Mouse (Mus musculus) T-cell, adult 66 days (primary cell): ENCODE results near the gene Mtif3. TPM values are rescaled to one million over a fixed set of nuclear protein-coding genes. Genes with fewer than 3 reads are reported as not detected.

ENCODE experiments used
- total RNA-seq, 2 experiments: library from RNA; stranded (reverse); gene quantifications; 3 replicates in 1 of 2; 4 replicates in 1 of 2; pipeline ENCODE4 v1.2.4; 2023

Gene Mtif3
- total RNA-seq, result 10 to 100 TPM; 17.1 to 19.5 TPM

DNA sequence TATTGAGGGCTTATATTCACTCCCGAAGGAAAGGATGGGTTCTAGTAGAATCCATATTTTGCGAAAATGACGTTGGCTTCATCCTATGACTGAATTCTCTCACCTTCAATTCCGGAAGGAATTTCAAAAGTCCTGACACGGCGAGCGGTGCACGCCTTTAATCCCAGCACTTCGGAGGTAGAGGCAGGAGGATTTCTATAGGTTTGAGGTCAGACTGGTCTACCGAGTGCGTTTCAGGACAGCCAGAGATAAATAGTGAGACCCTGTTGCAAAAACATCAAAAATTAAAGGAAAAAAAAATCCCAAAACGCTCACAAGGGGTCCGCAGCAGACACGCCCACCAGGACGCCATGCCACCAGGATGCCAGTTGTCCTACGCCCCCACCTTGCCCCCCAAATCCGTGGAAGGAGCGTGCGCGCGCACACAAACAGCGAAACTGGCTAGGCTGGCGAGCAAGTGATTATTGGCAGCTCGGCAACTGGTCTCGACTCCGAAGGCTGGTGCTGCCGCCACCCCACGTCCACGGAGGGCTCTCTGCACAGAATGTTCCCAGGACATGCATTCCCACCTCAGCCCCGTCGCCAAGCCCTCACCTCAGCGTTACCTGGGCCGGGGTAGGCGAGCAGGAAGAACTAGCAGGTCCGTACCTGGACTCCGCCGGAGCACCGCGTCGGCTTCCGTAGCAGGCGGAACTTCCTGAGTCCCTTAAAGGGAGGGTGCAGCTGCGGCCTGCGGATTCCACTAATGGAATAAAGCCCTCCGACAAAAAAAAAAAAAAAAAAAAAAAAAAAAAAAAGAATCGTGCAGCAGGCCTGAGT lies at the start of gene Mtif3:
Gene Mtif3 (minus strand): TSS at position 683 of the 819 bp plus-strand sequence.

DNA sequence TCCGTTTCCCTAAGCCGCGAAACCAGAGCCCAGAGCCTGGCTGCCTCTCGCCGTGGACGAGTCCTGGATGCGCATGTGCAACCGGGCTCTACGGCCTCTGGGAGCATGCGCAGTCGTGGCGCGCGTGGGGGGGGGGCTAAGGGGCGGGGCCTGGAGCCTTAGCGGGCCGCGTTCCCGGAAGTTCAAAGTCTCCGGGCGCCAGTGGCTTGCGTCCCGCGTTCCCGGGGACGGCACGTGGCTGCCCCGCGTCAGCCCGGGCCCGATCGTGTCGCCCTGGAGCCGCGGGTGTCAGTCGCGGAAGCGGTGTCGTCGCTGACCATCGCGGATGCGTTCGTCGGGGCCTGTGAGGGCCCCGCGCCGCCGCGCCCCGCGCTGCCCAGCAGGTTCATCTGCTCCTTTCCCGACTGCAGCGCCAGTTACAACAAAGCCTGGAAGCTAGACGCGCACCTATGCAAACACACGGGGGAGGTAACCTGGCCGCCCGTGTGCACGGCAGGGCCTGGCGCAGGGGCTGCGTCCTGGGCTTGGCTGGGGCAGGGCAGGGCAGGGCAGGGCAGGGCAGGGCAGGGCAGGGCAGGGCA lies 15.0 kb downstream of the Mtif3 start, which contains the start of gene Gtf3a:
Gene Gtf3a (plus strand): TSS at position 150 of the 581 bp plus-strand sequence.

Other genes with a start within 250 kb of the Mtif3 start
- 10 to 100 TPM; 36.1 to 41.9 TPM for gene Usp12, start 168.8 kb downstream of the Mtif3 start, total RNA-seq
- gene Rpl21, start 130.9 kb downstream of the Mtif3 start, total RNA-seq, result 100 to 1,000 TPM; 786 to 850 TPM
- gene Rasl11a, start 118.7 kb downstream of the Mtif3 start, total RNA-seq, result 1 to 10 TPM in 1 of 2 experiments, not detected in 1; 1.4 TPM
- gene Gtf3a, start 15.1 kb downstream of the Mtif3 start, total RNA-seq, result 10 to 100 TPM; 35.2 to 36.7 TPM
- 10 to 100 TPM; 20.8 to 22.7 TPM for gene Lnx2, start 112.8 kb upstream of the Mtif3 start, total RNA-seq
- 100 to 1,000 TPM; 114 to 116 TPM for gene Polr1d, start 113.2 kb upstream of the Mtif3 start, total RNA-seq
- not detected for gene Gsx1, start 224.9 kb upstream of the Mtif3 start, total RNA-seq